Mouse (Mus musculus): ENCODE results near the gene Inafm2. TPM values are rescaled to one million over a fixed set of nuclear protein-coding genes. Genes with fewer than 3 reads are reported as not detected.

Gene Inafm2
- polyA plus RNA-seq, 1 experiment: not detected

- Histone ChIP-seq H3K27ac (ENCODE audit: insufficient read depth, low read depth, low read length) (no peak overlapping the region), H3K4me1 (ENCODE audit: control insufficient read depth, insufficient read depth, low read length) (peaks cover 13% of the 10 kb centered on the region), H3K4me3 (ENCODE audit: insufficient read depth, low read depth, low read length) (no peak overlapping the region)
- WGBS: 82% methylated on average over 4 of the region's 4 CpGs
- TF ChIP-seq CTCF (IDR thresholded peaks at IDR 0.05; ENCODE audit: insufficient read depth, low read depth, low read length): no peak
- no peak for TF ChIP-seq POLR2A (IDR thresholded peaks at IDR 0.05; ENCODE audit: insufficient read depth, low read depth, low read length)
Observed at GRCm38 (mm10) chr2:118792259-118792613, 46.7 kb downstream of the Inafm2 start.

- WGBS: 89% methylated on average over 4 of the region's 4 CpGs
Observed at GRCm38 (mm10) chr2:118793636-118794035, 48.1 kb downstream of the Inafm2 start.

More at GRCm38 (mm10) chr2:118793636-118794035, 48.1 kb downstream of the Inafm2 start:
- Histone ChIP-seq H3K4me3 (ENCODE audit: insufficient read depth, low read depth, low read length) (no peak overlapping the region), H3K4me1 (ENCODE audit: control insufficient read depth, insufficient read depth, low read length) (peaks cover 13% of the 10 kb centered on the region), H3K27ac (ENCODE audit: insufficient read depth, low read depth, low read length) (no peak overlapping the region)
- TF ChIP-seq POLR2A (IDR thresholded peaks at IDR 0.05; ENCODE audit: insufficient read depth, low read depth, low read length): no peak
- no peak for TF ChIP-seq CTCF (IDR thresholded peaks at IDR 0.05; ENCODE audit: insufficient read depth, low read depth, low read length)

Other genes with a start within 250 kb of the Inafm2 start
- not detected in 2 replicates for gene Bmf, start 196.1 kb upstream of the Inafm2 start, polyA plus RNA-seq (2012; ENCODE audit: insufficient read depth, insufficient read length, low replicate concordance, missing spikeins)
- not detected in 2 replicates for gene Bub1b, start 147.5 kb upstream of the Inafm2 start, polyA plus RNA-seq (2012; ENCODE audit: insufficient read depth, insufficient read length, low replicate concordance, missing spikeins)
- gene Pak6, start 82.5 kb upstream of the Inafm2 start, polyA plus RNA-seq (2012; ENCODE audit: insufficient read depth, insufficient read length, low replicate concordance, missing spikeins): not detected in 2 replicates
- not detected in 2 replicates for gene Ankrd63, start 41.8 kb upstream of the Inafm2 start, polyA plus RNA-seq (2012; ENCODE audit: insufficient read depth, insufficient read length, low replicate concordance, missing spikeins)
- gene Plcb2, start 17.3 kb upstream of the Inafm2 start, polyA plus RNA-seq (2012; ENCODE audit: insufficient read depth, insufficient read length, low replicate concordance, missing spikeins): not detected in 2 replicates
- not detected in 2 replicates for gene Ccdc9b, start 16.9 kb downstream of the Inafm2 start, polyA plus RNA-seq (2012; ENCODE audit: insufficient read depth, insufficient read length, low replicate concordance, missing spikeins)
- gene Phgr1, start 27.0 kb downstream of the Inafm2 start, polyA plus RNA-seq (2012; ENCODE audit: insufficient read depth, insufficient read length, low replicate concordance, missing spikeins): not detected in 2 replicates
- gene Disp2, start 34.0 kb downstream of the Inafm2 start, polyA plus RNA-seq (2012; ENCODE audit: insufficient read depth, insufficient read length, low replicate concordance, missing spikeins): 69.0 TPM in 1 of 2 replicates, not detected in the other
- not detected in 2 replicates for gene Knstrn, start 68.2 kb downstream of the Inafm2 start, polyA plus RNA-seq (2012; ENCODE audit: insufficient read depth, insufficient read length, low replicate concordance, missing spikeins)
- gene Ivd, start 116.2 kb downstream of the Inafm2 start, polyA plus RNA-seq (2012; ENCODE audit: insufficient read depth, insufficient read length, low replicate concordance, missing spikeins): 83.0 TPM in 1 of 2 replicates, not detected in the other
- not detected in 2 replicates for gene Bahd1, start 154.6 kb downstream of the Inafm2 start, polyA plus RNA-seq (2012; ENCODE audit: insufficient read depth, insufficient read length, low replicate concordance, missing spikeins)
- gene Chst14, start 180.7 kb downstream of the Inafm2 start, polyA plus RNA-seq (2012; ENCODE audit: insufficient read depth, insufficient read length, low replicate concordance, missing spikeins): not detected in 2 replicates